Mouse (Mus musculus) testis, adult 2 months (tissue): ENCODE results near the gene Btbd19. TPM values are rescaled to one million over a fixed set of nuclear protein-coding genes. Genes with fewer than 3 reads are reported as not detected.

Experiments
- H3K27ac ChIP-seq: fragments of 200-500 bp; 2 replicates; pipeline ENCODE4 v1.5.1; 2012; ENCODE audit warnings: low read depth, low read length; ENCODE audit not compliant: control insufficient read depth, insufficient read depth
- H3K27me3 ChIP-seq: fragments of 200-500 bp; 2 replicates; pipeline ENCODE4 v1.6.1; 2012; ENCODE audit warnings: mild to moderate bottlenecking, low read length, moderate library complexity; ENCODE audit not compliant: control insufficient read depth, insufficient read depth
- H3K36me3 ChIP-seq: fragments of 200-500 bp; 2 replicates; pipeline ENCODE4 v1.6.1; 2012; ENCODE audit warnings: mild to moderate bottlenecking, low read length; ENCODE audit not compliant: control insufficient read depth, insufficient read depth
- H3K4me1 ChIP-seq: fragments of 200-500 bp; 2 replicates; pipeline ENCODE4 v1.6.1; 2012; ENCODE audit warnings: low read length; ENCODE audit not compliant: control insufficient read depth, insufficient read depth
- H3K4me3 ChIP-seq: fragments of 200-500 bp; 2 replicates; pipeline ENCODE4 v1.5.1; 2012; ENCODE audit warnings: low read depth, mild to moderate bottlenecking, low read length, moderate library complexity, mixed read lengths; ENCODE audit not compliant: control insufficient read depth
- CTCF ChIP-seq: fragments of 200-500 bp; IDR thresholded peaks from 2 replicates; pipeline ENCODE4 v1.5.1; 2012; ENCODE audit warnings: low read depth, mild to moderate bottlenecking, inconsistent platforms, low read length, moderate library complexity; ENCODE audit not compliant: control insufficient read depth, insufficient read depth, insufficient replicate concordance
- POLR2A ChIP-seq: fragments of 200-500 bp; IDR thresholded peaks from 2 replicates; pipeline ENCODE4 v1.6.1; 2012; ENCODE audit warnings: low read depth, mild to moderate bottlenecking, inconsistent platforms, low read length, moderate library complexity; ENCODE audit not compliant: control insufficient read depth
- polyA plus RNA-seq: library from polyadenylated mRNA; depleted of rRNA; stranded (reverse); fragments of >200 nt; gene quantifications from 2 replicates; pipeline ENCODE4 v1.2.3, GENCODE M21; 2012

The Btbd19 gene
- polyA plus RNA-seq, 1 experiment: 3.2 TPM

DNA sequence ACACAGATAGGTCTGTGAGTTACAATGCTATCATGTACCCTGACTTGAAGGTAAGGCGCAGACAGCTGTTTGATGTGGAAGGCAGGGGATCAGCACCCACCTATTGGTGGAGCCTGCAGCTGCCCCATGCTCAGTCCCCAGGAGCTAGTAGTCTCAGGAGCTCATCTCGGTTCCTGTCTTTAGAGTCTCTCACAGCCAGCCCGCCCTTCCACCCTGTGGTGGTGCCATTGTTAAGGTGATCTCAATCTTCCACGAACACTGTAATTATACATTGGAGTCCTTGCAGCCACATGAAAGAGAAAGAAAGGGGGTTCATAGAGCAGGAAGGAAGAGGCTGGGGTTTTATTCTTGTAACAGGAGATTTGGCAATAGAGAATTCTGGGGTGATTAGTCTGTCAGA lies 25.5 kb downstream of the Btbd19 start:
- no peaks in the 10 kb centered on the region for H3K36me3 ChIP-seq
- H3K27me3 ChIP-seq: no peaks in the 10 kb centered on the region
- H3K4me1 ChIP-seq: peaks cover 7% of the 10 kb centered on the region
- TF ChIP-seq CTCF (no peak), POLR2A (no peak)
- H3K4me3 ChIP-seq: no peak overlapping the region
- no peak overlapping the region for H3K27ac ChIP-seq

DNA sequence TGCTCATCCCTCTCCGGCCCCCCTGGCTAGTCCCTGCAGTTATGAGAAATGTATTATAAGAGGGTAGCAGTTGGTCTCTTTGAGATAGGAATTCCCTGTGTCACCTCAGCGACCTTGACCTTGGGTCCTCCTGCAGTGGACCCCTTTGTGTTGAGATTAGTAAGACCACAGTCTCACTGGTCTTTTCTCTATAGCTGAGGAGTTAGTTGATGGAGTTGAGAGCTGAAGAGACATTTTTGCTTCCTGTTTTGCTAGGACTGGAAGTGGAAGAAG lies 26.8 kb downstream of the Btbd19 start:
- Histone ChIP-seq H3K4me3 (no peak overlapping the region), H3K27me3 (no peaks in the 10 kb centered on the region), H3K27ac (no peak overlapping the region), H3K36me3 (no peaks in the 10 kb centered on the region), H3K4me1 (peaks cover 7% of the 10 kb centered on the region)
- TF ChIP-seq POLR2A (no peak), CTCF (no peak)

DNA sequence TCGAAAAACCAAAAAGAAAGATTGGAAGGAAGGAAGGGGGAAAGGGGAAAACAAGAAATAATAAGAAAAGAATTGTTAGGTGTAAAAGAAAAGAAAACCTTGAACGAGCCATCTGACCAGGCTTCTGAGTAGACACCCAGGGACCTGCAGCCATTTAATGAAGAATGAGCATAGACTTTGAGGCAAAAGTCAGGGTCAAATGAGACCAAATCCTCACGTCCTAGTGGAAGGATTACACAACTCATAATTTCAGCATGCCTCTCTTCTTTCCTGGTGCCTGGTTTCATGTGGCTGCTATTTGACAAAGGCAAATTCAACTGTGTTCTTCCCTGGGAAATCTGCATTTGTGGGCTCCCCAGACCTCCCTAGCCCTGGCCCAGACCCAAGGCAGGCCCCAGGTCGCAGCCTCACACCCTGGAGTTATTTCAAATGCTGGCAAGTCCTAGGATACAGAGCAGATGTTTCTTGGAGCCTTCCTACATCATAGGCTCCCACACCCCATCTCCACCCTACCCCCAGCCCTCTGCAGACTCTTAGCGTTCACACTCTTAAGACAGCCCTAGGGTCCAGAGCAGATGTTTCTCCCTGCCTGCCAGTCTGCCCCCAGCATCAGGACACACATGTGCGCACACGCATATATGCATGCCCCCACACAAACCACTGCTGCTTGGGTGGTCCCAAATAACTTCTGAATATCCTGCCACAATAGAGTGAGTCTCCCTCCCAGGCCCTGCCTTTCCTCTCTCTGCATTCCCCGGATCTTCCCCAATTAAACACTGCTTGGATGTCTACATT lies 27.4 kb downstream of the Btbd19 start:
- H3K27me3 ChIP-seq: no peaks in the 10 kb centered on the region
- no peak overlapping the region for H3K27ac ChIP-seq
- no peaks in the 10 kb centered on the region for H3K36me3 ChIP-seq
- H3K4me3 ChIP-seq: no peak overlapping the region; the same call in 1 of the 2 replicates
- peaks cover 7% of the 10 kb centered on the region for H3K4me1 ChIP-seq
- TF ChIP-seq CTCF (no peak), POLR2A (no peak)

DNA sequence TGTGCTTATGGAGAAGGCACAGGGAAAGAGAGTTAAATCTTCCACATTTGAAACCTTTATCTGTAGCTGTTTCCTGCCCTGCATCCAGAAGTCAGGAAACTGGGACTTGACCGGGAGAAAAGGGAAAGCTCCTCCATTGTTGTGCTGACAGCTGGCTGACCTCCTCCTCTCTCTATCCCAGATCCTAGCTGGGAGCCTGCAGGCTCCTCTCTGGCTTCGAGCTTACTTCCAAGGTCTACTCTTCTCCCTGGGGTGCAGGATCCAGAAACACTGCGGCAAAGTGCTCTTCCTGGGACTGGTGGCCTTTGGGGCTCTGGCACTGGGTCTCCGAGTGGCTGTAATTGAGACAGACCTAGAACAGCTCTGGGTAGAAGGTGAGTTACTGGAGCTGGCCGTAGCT lies 28.9 kb downstream of the Btbd19 start:
- H3K27ac ChIP-seq: peak overlapping the region; percentile 36; the same call in 1 of the 2 replicates
- H3K27me3 ChIP-seq: no peaks in the 10 kb centered on the region
- no peaks in the 10 kb centered on the region for H3K36me3 ChIP-seq
- peaks cover 7% of the 10 kb centered on the region for H3K4me1 ChIP-seq
- TF ChIP-seq CTCF: no peak
- TF ChIP-seq POLR2A: no peak
- peak overlapping the region; percentile 96 for H3K4me3 ChIP-seq

DNA sequence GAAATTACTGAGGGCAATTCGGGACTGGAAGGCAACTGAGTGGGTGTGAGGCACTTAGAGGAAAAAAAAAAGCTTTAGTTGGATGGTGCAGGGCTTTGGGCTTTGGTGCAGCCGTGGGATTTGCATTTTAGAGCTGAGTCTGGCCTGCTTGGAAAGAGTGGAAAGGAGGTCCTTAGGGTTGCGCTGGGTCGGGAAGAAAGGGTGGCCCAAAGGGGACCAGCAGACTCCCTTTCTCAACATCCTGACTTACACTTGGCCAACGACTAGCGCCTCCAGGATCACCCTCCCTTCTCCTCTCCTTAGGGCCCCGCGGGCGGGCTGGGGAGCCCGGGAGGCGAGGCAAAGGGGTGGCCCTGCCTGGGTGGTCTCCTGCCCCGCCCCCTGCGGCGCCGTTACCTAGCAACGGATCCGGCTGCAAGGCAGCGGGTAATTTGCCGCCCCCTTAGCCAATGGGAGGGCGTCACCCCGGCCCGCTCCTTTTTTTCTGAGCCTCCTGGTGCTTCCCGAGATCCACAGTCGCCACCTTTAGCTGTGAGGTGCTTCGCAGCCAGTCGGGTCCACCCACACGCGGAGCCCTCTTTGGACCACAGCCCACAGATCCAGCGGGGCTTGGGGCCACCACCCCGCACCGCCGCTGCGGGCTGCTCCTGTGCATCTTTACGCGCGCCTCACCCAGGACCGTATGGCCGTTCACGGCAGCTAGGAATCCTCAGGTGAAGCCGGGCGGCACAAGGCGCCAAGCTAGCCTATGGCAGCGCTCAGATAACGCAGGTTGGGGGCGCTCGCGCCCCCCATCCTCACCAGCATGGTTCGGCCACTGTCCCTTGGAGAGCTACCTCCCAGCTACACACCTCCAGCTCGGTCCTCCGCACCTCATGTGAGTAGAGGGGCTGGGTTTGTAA lies 29.7 kb downstream of the Btbd19 start, which contains the start of gene Ptch2:
TSS of gene Ptch2 (plus strand) at position 525 of the 902 bp plus-strand sequence.
- H3K4me3 ChIP-seq: peak within 1 kb of the TSS; percentile 96
- no peaks in the 10 kb centered on the region for H3K27me3 ChIP-seq
- peaks cover 7% of the 10 kb centered on the region for H3K4me1 ChIP-seq
- no peaks in the 10 kb centered on the region for H3K36me3 ChIP-seq
- H3K27ac ChIP-seq: peak within 1 kb of the TSS; percentile 69
- no peak for TF ChIP-seq CTCF
- no peak for TF ChIP-seq POLR2A

DNA sequence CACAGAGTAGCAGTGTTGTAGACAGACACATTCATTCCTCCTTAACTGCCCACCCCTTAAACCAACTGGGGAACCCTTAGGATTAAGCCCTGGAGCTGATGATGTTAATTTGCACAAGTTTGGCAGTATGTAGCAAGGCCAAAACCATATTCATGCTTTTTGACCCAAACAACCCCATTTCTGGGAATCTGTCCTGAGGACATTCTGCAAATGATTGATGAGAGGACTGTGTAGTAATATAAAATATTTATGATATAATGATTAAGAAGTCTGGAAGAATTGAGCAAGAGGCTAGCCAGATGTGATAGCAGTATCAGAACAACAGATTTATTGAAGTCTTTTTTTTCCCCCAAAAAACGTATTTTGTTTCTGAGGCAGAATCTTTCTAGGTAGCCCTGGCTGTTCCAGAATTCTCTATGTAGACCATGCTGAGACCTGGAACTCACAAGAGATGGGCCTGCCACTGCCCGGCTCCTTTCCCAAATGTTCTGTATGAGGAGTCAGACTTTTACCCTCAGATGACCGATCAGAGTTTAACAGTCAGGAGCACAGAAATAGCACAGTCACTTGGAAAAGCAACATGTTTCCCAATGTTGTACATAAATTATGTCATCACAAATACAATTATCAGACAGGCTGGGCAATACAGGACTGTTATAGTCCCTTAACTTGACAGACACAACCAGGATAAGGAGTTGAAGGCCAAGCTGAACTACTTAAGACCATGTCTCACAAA lies 30.7 kb downstream of the Btbd19 start:
- no peak for TF ChIP-seq POLR2A
- TF ChIP-seq CTCF: no peak
- Histone ChIP-seq H3K27ac (no peak overlapping the region), H3K36me3 (no peaks in the 10 kb centered on the region), H3K27me3 (no peaks in the 10 kb centered on the region), H3K4me1 (peaks cover 7% of the 10 kb centered on the region), H3K4me3 (no peak overlapping the region)

DNA sequence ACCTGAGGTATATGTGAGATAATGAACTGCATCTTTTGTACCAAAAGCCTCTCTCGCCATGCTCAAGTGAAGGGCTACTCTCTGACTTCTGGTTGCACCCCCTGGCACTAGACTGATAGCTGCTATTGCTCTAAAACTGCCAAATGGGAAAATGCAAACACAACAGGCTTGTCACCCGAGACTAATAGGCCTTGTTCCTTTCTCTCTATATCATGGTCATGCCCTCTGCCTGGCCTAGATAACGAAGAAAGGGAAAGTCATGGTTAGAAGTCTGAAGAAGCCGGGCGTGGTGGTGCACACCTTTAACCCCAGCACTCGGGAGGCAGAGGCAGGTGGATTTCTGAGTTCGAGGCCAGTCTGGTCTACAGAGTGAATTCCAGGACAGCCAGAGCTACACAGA lies 34.9 kb downstream of the Btbd19 start:
- no peaks in the 10 kb centered on the region for H3K36me3 ChIP-seq
- no peaks in the 10 kb centered on the region for H3K27me3 ChIP-seq
- peaks cover 2% of the 10 kb centered on the region for H3K4me1 ChIP-seq
- H3K27ac ChIP-seq: no peak overlapping the region
- H3K4me3 ChIP-seq: no peak overlapping the region
- TF ChIP-seq CTCF (no peak), POLR2A (no peak)
